Mouse (Mus musculus) thymus, adult 2 months (tissue): ENCODE results near the gene Traf4. TPM values are rescaled to one million over a fixed set of nuclear protein-coding genes. Genes with fewer than 3 reads are reported as not detected.

Experiments used
- DNase-seq: peaks from one replicate; pipeline ENCODE4 v3.0.0; 2021
- H3K27ac ChIP-seq: fragments of 200-500 bp; 2 replicates; pipeline ENCODE4 v1.5.1; 2012; ENCODE audit warnings: low read length, control low read depth; ENCODE audit not compliant: control insufficient read depth, insufficient read depth
- H3K27me3 ChIP-seq: fragments of 200-500 bp; 2 replicates; pipeline ENCODE4 v1.6.1; 2012; ENCODE audit warnings: mild to moderate bottlenecking, low read length, moderate library complexity, mixed read lengths; ENCODE audit not compliant: control insufficient read depth, insufficient read depth
- H3K36me3 ChIP-seq: fragments of 200-500 bp; 2 replicates; pipeline ENCODE4 v1.6.1; 2012; ENCODE audit warnings: mild to moderate bottlenecking, low read length, moderate library complexity; ENCODE audit not compliant: control insufficient read depth, insufficient read depth
- H3K4me1 ChIP-seq: fragments of 200-500 bp; replicated peaks from 2 replicates; pipeline ENCODE4 v1.6.1; 2012; ENCODE audit warnings: low read length; ENCODE audit not compliant: control insufficient read depth, insufficient read depth
- H3K4me3 ChIP-seq: fragments of 200-500 bp; 2 replicates; pipeline ENCODE4 v1.5.1; 2012; ENCODE audit warnings: mild to moderate bottlenecking, low read length, control low read depth, moderate library complexity; ENCODE audit not compliant: control insufficient read depth, insufficient read depth
- CTCF ChIP-seq: fragments of 200-500 bp; IDR thresholded peaks from 2 replicates; pipeline ENCODE4 v1.5.1; 2012; ENCODE audit warnings: mild to moderate bottlenecking, control low read depth, low read length, moderate library complexity, borderline replicate concordance; ENCODE audit not compliant: control insufficient read depth, poor library complexity, insufficient read depth; ENCODE audit errors: extremely low read depth
- POLR2A ChIP-seq: fragments of 200-500 bp; IDR thresholded peaks from 2 replicates; pipeline ENCODE4 v1.6.1; 2012; ENCODE audit warnings: mild to moderate bottlenecking, low read length, control low read depth, moderate library complexity; ENCODE audit not compliant: control insufficient read depth, poor library complexity, insufficient read depth; ENCODE audit errors: extremely low read depth
- WGBS: fragments of 180-500 bp; shearing (Covaris S2); methylation state at CpG from one replicate; pipeline ENCODE4 v1.1.7; 2018; 5-methylcytosine and 5-hydroxymethylcytosine counted together
- polyA plus RNA-seq: library from polyadenylated mRNA; depleted of rRNA; stranded (reverse); fragments of >200 nt; gene quantifications from 2 replicates; pipeline ENCODE4 v1.2.3, GENCODE M21; 2012; rRNA removed

Traf4 gene
- polyA plus RNA-seq = 275 TPM in 2 replicates

DNA sequence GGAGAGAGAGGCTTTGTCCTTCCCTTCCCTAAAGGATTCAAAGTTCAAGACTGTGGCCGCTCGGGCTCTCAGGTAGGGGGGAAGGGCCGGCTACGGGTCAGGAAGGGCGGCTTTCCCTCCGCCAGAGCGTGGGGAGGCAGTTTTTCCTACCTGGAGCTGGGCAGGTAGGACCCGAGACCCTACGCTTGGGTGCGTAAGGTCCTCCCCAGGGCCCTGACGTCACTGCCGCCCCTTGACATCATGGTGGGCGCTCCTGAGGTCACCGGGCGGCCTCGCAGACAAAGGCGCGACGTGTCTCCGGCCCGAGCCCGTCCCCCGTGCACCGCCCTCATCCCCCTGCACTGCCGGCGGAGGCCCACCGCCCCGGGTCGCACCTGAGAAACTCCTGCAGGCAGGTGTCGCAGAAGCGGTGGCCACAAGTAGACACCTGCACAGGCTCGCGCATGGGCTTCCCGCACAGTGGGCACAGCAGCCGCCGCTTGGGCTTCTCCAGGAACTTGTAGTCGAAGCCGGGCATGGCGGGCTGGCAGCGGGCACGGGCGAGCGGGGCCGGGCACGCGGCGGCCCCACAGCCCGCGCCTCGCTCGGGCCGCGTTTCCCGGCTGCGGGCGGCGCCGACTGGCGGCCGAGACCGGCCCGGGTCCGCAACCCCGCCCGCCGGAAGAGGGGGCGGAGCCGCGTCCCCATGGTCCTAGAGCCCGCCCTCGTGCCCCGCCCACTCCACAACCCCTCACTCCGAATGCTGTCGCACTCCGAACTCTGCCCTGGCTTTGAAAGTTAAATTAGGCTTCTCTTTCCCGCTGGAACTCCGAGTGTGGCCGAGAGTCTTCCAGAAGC is at the start of gene Traf4:
Gene Traf4, minus strand, starts transcription at position 666 of the 837 bp plus-strand sequence.
- peaks cover 14% of the 10 kb centered on the region for H3K36me3 ChIP-seq
- WGBS = under 1% methylated on average over 75 of the region's 78 CpGs
- DNase-seq = peak; percentile 89
- peak within 1 kb of the TSS; percentile 82 for H3K27ac ChIP-seq
- H3K4me1 ChIP-seq = peaks cover 36% of the 10 kb centered on the region
- peak within 1 kb of the TSS; percentile 87 for H3K4me3 ChIP-seq
- TF ChIP-seq POLR2A (peak; percentile 96), CTCF (peak; percentile 60; the same call in 1 of the 2 replicates)
- H3K27me3 ChIP-seq = no peaks in the 10 kb centered on the region

GRCm38 (mm10) chr11:78213086-78213817 is 47.9 kb upstream of the Traf4 start:
- DNase-seq = no peak
- 58% methylated on average over 14 of the region's 14 CpGs for WGBS
- TF ChIP-seq CTCF (no peak), POLR2A (no peak)

DNA sequence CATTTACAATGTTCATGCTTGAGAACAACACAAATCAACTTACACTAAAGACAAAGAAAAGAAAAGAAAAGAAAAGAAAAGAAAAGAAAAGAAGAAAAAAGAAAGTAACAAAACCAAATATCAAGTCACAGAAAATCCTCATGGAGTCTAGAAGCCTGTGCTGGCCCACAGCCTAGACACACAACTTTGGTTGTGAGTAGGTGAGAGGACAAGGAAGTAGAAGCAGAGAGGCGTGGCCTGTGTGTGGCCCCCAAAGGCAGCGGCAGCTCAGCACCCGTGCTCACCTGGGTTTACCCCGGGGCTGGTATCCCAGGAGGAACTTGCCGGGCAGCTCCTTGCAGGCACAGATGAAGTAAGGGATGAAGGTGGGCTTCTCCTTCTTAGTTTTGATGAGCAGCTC is 46.1 kb upstream of the Traf4 start:
- Histone ChIP-seq H3K27me3 (no peaks in the 10 kb centered on the region), H3K4me1 (peaks cover 10% of the 10 kb centered on the region), H3K27ac (no peak overlapping the region), H3K36me3 (peaks cover 81% of the 10 kb centered on the region), H3K4me3 (no peak overlapping the region)
- no peak for TF ChIP-seq CTCF
- no peak for DNase-seq
- 96% methylated on average over 5 of the region's 5 CpGs for WGBS

More at GRCm38 (mm10) chr11:78213086-78213817, 47.9 kb upstream of the Traf4 start:
- Histone ChIP-seq H3K27me3 (no peaks in the 10 kb centered on the region), H3K36me3 (peaks cover 80% of the 10 kb centered on the region), H3K4me3 (no peak overlapping the region), H3K4me1 (peaks cover 10% of the 10 kb centered on the region), H3K27ac (no peak overlapping the region)

DNA sequence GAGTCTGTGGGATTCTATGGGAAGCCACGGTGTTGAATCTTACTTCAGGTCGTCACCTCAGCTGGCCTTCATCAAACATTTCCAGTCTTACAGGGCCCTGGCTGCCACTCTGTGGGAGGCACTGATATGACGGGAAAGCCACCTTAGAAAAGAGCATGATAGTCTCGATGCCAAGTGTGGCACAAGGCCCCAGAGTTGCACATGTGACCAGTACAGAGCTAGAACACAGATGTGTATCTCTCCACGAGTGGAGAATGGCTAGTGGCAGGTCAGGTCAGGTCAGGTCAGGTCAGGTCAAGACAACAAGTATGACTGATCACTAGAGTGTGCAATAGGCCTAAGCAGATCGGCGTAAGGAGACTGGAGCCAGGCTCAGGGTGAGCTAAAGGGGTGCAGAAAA is 45.2 kb upstream of the Traf4 start:
- Histone ChIP-seq H3K4me3 (no peak overlapping the region), H3K36me3 (peaks cover 88% of the 10 kb centered on the region), H3K4me1 (peaks cover 3% of the 10 kb centered on the region), H3K27ac (no peak overlapping the region), H3K27me3 (no peaks in the 10 kb centered on the region)
- TF ChIP-seq CTCF (no peak), POLR2A (no peak)
- no peak for DNase-seq
- WGBS = 94% methylated on average over 7 of the region's 7 CpGs

DNA sequence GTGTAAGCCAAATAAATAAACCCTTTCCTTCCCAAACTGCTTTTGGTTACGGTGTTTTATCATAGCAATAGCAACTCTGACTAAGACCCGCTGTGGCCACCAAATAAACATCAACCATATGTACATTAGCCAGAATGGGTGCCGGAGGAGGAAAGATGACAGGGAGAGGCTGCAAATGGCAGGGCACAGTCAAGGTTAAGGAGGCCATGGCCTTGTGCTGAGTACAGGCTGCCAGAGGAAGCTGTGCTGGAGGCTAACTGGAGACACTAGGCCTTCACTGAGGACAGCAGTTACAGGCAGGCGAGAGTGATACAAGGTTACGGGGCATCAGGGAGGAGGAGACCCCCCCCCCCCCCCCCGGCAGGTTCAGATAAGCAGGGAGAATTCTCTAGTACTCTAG is 44.5 kb upstream of the Traf4 start:
- WGBS = 97% methylated on average over 6 of the region's 6 CpGs
- peaks cover 92% of the 10 kb centered on the region for H3K36me3 ChIP-seq
- TF ChIP-seq CTCF (no peak), POLR2A (no peak)

GRCm38 (mm10) chr11:78207190-78207589 is 41.8 kb upstream of the Traf4 start:
- H3K4me1 ChIP-seq = no peaks in the 10 kb centered on the region
- no peak overlapping the region for H3K4me3 ChIP-seq
- no peak overlapping the region for H3K27ac ChIP-seq
- peaks cover 70% of the 10 kb centered on the region for H3K36me3 ChIP-seq
- no peak for TF ChIP-seq CTCF
- no peak for TF ChIP-seq POLR2A
- no peaks in the 10 kb centered on the region for H3K27me3 ChIP-seq
- 96% methylated on average over 7 of the region's 7 CpGs for WGBS
- DNase-seq = no peak

More for the DNA sequence above, 44.5 kb upstream of the Traf4 start:
- Histone ChIP-seq H3K27me3 (no peaks in the 10 kb centered on the region), H3K4me3 (no peak overlapping the region), H3K4me1 (no peaks in the 10 kb centered on the region), H3K27ac (no peak overlapping the region)
- no peak for DNase-seq
